Mouse (Mus musculus) bone marrow, adult 2 months (tissue): ENCODE measurements at regions not wholly inside any gene's neighbourhood (a gene's known extent, or its start where the extent isn't known, plus 50 kb on each side); places are given as distances from the start of the nearest gene placed in this dataset.
"Not testable (repeated sequence)": the region's sequence is repeated elsewhere in the genome, so short reads cannot be mapped to it uniquely, and the experiment has no call there.

Experiments
- CTCF ChIP-seq: fragments of 200-500 bp; IDR thresholded peaks from 2 replicates; pipeline ENCODE4 v1.5.1; 2011; ENCODE audit warnings: low read length, control low read depth; ENCODE audit not compliant: control insufficient read depth, insufficient read depth
- POLR2A ChIP-seq: fragments of 200-500 bp; IDR thresholded peaks from 2 replicates; pipeline ENCODE4 v1.6.1; 2011; ENCODE audit warnings: low read depth, mild to moderate bottlenecking, control low read depth, low read length, borderline replicate concordance; ENCODE audit not compliant: control insufficient read depth

DNA sequence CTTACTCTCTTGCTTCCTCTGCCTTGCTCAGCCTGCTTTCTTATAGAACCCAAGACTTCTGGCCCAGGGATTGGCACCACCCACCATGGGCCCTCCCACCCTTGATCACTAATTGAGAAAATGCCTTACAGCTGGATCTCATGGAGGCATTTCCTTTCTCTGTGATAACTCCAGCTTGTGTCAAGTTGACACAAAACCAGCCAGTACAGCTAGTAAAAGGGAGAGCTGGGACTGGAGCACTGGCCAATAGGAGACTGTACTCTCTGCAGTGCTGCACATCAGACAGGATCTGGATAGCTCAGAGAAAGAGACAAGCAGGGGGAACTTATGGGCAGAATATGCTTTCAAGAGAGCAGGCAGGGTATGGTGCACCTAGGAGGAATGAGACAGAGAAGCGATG, 133.4 kb upstream of the Tas2r119 start:
- not testable (repeated sequence) for TF ChIP-seq CTCF, POLR2A
